Mouse (Mus musculus) limb, embryonic 13.5 days (tissue): ENCODE measurements around the gene Onecut1. TPM values are rescaled to one million over a fixed set of nuclear protein-coding genes. Genes with fewer than 3 reads are reported as not detected.

Experiments used
- ATAC-seq: fragments of 200-750 bp; cut with Nextera tagmentation; 2 replicates; pipeline ENCODE4 v1.8.0; 2017; ENCODE audit warnings: low read depth, moderate number of reproducible peaks, moderate TSS enrichment; ENCODE audit not compliant: low FRiP score
- H3K27ac ChIP-seq: fragments of 300-500 bp; sonication (generic); 2 replicates; pipeline ENCODE4 v1.5.1; 2015; ENCODE audit warnings: inconsistent platforms, mild to moderate bottlenecking, moderate library complexity
- H3K27me3 ChIP-seq: fragments of 300-500 bp; sonication (generic); 2 replicates; pipeline ENCODE4 v1.6.1; 2015; ENCODE audit warnings: mild to moderate bottlenecking, inconsistent platforms
- H3K36me3 ChIP-seq: fragments of 300-500 bp; sonication (generic); 2 replicates; pipeline ENCODE4 v1.6.1; 2015; ENCODE audit warnings: inconsistent platforms, mild to moderate bottlenecking, moderate library complexity
- H3K4me1 ChIP-seq: fragments of 300-500 bp; sonication (generic); 2 replicates; pipeline ENCODE4 v1.6.1; 2015; ENCODE audit warnings: inconsistent platforms
- H3K4me2 ChIP-seq: fragments of 300-500 bp; sonication (generic); replicated peaks from 2 replicates; pipeline ENCODE4 v1.6.1; 2015; ENCODE audit warnings: inconsistent platforms, mild to moderate bottlenecking, moderate library complexity
- H3K4me3 ChIP-seq: fragments of 300-500 bp; sonication (generic); 2 replicates; pipeline ENCODE4 v1.5.1; 2015; ENCODE audit warnings: moderate library complexity, mild to moderate bottlenecking, inconsistent platforms
- H3K9ac ChIP-seq: fragments of 300-500 bp; sonication (generic); 2 replicates; pipeline ENCODE4 v1.6.1; 2015; ENCODE audit warnings: mild to moderate bottlenecking, inconsistent platforms
- H3K9me3 ChIP-seq: fragments of 300-500 bp; sonication (generic); 2 replicates; pipeline ENCODE4 v1.6.1; 2016; ENCODE audit warnings: inconsistent platforms
- WGBS: fragments of 180-500 bp; shearing (Covaris S2); methylation state at CpG from one replicate; pipeline ENCODE4 v1.1.7; 2015; 5-methylcytosine and 5-hydroxymethylcytosine counted together
- polyA plus RNA-seq: library from polyadenylated mRNA; unstranded; fragments of >200 nt; fragmentation: Nextera tagmentation; extraction: Ambion mirVana; gene quantifications from 2 replicates; pipeline ENCODE4 v1.2.1, GENCODE M21; 2015

Gene Onecut1
- polyA plus RNA-seq, 1 experiment from 2014 or later: 0.04 TPM

- Histone ChIP-seq H3K36me3 (no peaks in the 10 kb centered on the region), H3K9me3 (no peaks in the 10 kb centered on the region), H3K27me3 (no peaks in the 10 kb centered on the region), H3K9ac (no peak overlapping the region), H3K4me3 (no peak overlapping the region), H3K4me2 (no peak overlapping the region), H3K27ac (no peak overlapping the region), H3K4me1 (no peaks in the 10 kb centered on the region)
- no peak for ATAC-seq
- 75% methylated on average over 2 of the region's 2 CpGs for WGBS
Observed at GRCm38 (mm10) chr9:74900141-74900540, 38.4 kb downstream of the Onecut1 start.

- Histone ChIP-seq H3K27ac (no peak overlapping the region), H3K4me2 (no peak overlapping the region), H3K4me3 (no peak overlapping the region), H3K36me3 (no peaks in the 10 kb centered on the region), H3K9me3 (no peaks in the 10 kb centered on the region), H3K27me3 (no peaks in the 10 kb centered on the region), H3K4me1 (no peaks in the 10 kb centered on the region), H3K9ac (no peak overlapping the region)
- ATAC-seq: peak; percentile 54
- 8% methylated on average over 7 of the region's 7 CpGs for WGBS
Observed at GRCm38 (mm10) chr9:74904866-74905508, 43.3 kb downstream of the Onecut1 start.

DNA sequence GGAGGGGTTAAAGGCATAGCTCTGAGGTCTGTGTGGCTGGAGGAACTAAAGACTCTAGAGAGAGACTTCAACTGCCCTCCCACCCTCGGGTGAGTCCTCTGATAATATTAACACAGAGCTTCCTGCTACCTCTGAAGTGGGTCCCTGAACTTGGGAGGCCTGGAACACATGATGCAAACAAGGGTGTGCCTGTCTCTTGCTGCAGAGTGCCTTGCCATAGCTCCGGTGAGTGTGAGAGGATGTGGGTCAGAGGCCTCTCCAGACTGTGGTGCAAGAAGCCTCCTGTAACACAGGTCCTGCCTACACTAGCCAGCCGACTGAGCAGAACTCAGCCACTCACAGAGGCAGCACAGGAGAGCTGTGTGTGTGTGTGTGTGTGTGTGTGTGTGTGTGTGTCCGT is 45.2 kb downstream of the Onecut1 start:
- no peaks in the 10 kb centered on the region for H3K27me3 ChIP-seq
- no peak overlapping the region for H3K4me3 ChIP-seq
- peaks cover 5% of the 10 kb centered on the region for H3K4me1 ChIP-seq
- H3K9me3 ChIP-seq: no peaks in the 10 kb centered on the region
- H3K4me2 ChIP-seq: no peak overlapping the region
- no peak overlapping the region; the same call in 1 of the 2 replicates for H3K9ac ChIP-seq
- no peak; the same call in 1 of the 2 replicates for ATAC-seq
- 40% methylated on average over 4 of the region's 4 CpGs for WGBS
- no peaks in the 10 kb centered on the region for H3K36me3 ChIP-seq
- H3K27ac ChIP-seq: no peak overlapping the region

GRCm38 (mm10) chr9:74909245-74909644 is 47.5 kb downstream of the Onecut1 start:
- Histone ChIP-seq H3K27me3 (no peaks in the 10 kb centered on the region), H3K9ac (no peak overlapping the region), H3K36me3 (no peaks in the 10 kb centered on the region), H3K4me1 (peaks cover 16% of the 10 kb centered on the region), H3K4me3 (no peak overlapping the region), H3K27ac (no peak overlapping the region), H3K4me2 (no peak overlapping the region), H3K9me3 (no peaks in the 10 kb centered on the region)
- 79% methylated on average over 15 of the region's 15 CpGs for WGBS
- no peak for ATAC-seq

GRCm38 (mm10) chr9:74910226-74910759 is 48.6 kb downstream of the Onecut1 start:
- Histone ChIP-seq H3K9me3 (no peaks in the 10 kb centered on the region), H3K4me2 (no peak overlapping the region), H3K27me3 (no peaks in the 10 kb centered on the region), H3K27ac (no peak overlapping the region), H3K4me3 (no peak overlapping the region), H3K9ac (no peak overlapping the region), H3K36me3 (no peaks in the 10 kb centered on the region), H3K4me1 (peaks cover 16% of the 10 kb centered on the region)
- ATAC-seq: no peak
- WGBS: 86% methylated on average over 6 of the region's 6 CpGs

- no peak overlapping the region for H3K9ac ChIP-seq
- H3K9me3 ChIP-seq: no peaks in the 10 kb centered on the region
- H3K4me3 ChIP-seq: no peak overlapping the region
- H3K4me2 ChIP-seq: no peak overlapping the region
- ATAC-seq: no peak
- H3K27ac ChIP-seq: no peak overlapping the region
- no peaks in the 10 kb centered on the region for H3K36me3 ChIP-seq
- WGBS: 75% methylated on average over 4 of the region's 4 CpGs
- no peaks in the 10 kb centered on the region for H3K27me3 ChIP-seq
- H3K4me1 ChIP-seq: peaks cover 16% of the 10 kb centered on the region
Observed at GRCm38 (mm10) chr9:74911430-74911829, 49.7 kb downstream of the Onecut1 start.

DNA sequence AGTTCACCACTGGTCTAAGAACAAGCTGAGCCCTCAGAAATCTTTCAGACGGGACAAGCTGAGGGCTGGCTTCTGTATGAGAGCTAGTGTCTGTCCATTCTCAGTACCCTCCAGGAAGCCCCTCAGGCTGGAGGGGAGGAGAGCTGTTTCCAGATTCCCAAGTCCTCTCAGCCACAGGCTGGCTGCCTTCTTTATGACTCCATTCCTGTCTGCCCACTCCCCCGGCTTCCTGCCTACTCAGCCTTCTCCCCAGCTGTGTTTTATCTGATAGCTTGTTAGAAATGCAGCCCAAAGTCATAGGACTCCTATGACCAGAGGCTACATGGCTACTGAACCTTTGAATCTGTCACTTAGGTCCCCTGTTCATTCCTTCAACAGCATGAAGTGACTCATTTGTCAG is 50.2 kb downstream of the Onecut1 start:
- WGBS: 15% methylated on average over 2 of the region's 2 CpGs
- H3K36me3 ChIP-seq: no peaks in the 10 kb centered on the region
- H3K4me1 ChIP-seq: peaks cover 16% of the 10 kb centered on the region
- H3K4me2 ChIP-seq: no peak overlapping the region
- no peaks in the 10 kb centered on the region for H3K9me3 ChIP-seq
- H3K27ac ChIP-seq: no peak overlapping the region
- no peak overlapping the region for H3K9ac ChIP-seq
- no peak for ATAC-seq
- H3K27me3 ChIP-seq: no peaks in the 10 kb centered on the region
- H3K4me3 ChIP-seq: no peak overlapping the region

- Histone ChIP-seq H3K27ac (no peak overlapping the region; the same call in 1 of the 2 replicates), H3K9me3 (peaks cover 5% of the 10 kb centered on the region; the same call in 1 of the 2 replicates), H3K9ac (no peak overlapping the region), H3K27me3 (no peaks in the 10 kb centered on the region), H3K36me3 (no peaks in the 10 kb centered on the region), H3K4me1 (peaks cover 16% of the 10 kb centered on the region), H3K4me2 (0 out of 2 replicates have a peak overlapping the region, but pooled peaks have one; percentile 4), H3K4me3 (no peak overlapping the region)
- ATAC-seq: 0 out of 2 replicates have a peak, but pooled peaks have one; percentile 48
- WGBS: 30% methylated on average over 19 of the region's 19 CpGs
Observed at GRCm38 (mm10) chr9:74912619-74913376, 51.1 kb downstream of the Onecut1 start.

DNA sequence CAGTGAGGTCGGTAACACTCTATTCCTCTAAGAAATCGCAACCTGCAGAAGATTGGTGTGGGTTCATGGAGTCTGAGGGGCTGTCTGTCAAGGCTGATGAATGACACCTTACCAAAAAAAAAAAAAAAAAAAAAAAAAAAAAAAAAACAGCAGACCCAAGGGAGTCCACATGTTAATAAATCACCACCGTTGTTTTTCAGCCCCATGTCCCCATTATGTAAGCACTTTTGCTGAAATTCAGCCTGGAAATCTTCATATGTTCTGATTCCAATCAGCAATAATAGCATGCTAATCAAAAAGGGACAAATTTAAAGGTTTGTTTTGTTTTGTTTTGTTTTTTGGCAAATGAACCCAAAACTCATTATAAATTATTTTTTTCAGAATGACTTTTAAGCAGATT is 53.9 kb downstream of the Onecut1 start:
- Histone ChIP-seq H3K27me3 (no peaks in the 10 kb centered on the region), H3K4me2 (no peak overlapping the region), H3K4me1 (peaks cover 16% of the 10 kb centered on the region), H3K27ac (no peak overlapping the region), H3K9me3 (peaks cover 5% of the 10 kb centered on the region; the same call in 1 of the 2 replicates), H3K9ac (no peak overlapping the region), H3K4me3 (no peak overlapping the region), H3K36me3 (no peaks in the 10 kb centered on the region)
- ATAC-seq: no peak
- WGBS: 85% methylated on average over 3 of the region's 3 CpGs

DNA sequence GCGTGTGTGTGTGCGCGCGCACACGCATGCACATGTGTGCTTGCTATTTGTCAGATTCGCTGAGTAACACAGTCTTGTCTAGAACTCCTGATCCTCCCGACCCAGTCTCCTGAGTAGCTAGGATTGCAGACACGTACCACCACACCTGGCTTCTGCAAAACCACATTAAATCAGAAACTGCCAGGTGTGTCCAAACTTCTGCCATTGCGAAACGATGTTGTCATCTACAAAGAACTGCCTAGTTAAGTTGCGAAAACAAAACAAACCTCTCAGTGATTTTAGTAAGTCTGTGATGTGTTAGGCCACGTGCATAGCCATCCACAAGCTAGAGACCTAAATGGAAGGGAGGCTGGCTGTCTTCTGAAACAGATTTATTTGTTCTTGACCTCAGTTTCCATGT is 58.7 kb downstream of the Onecut1 start:
- no peak for ATAC-seq

GRCm38 (mm10) chr9:74921422-74921821 is 59.7 kb downstream of the Onecut1 start:
- 18% methylated on average over 1 of the region's 1 CpGs for WGBS
- H3K4me1 ChIP-seq: peaks cover 4% of the 10 kb centered on the region; the same call in 1 of the 2 replicates

More for the DNA sequence above, 58.7 kb downstream of the Onecut1 start:
- Histone ChIP-seq H3K27me3 (no peaks in the 10 kb centered on the region), H3K36me3 (no peaks in the 10 kb centered on the region), H3K9ac (no peak overlapping the region), H3K27ac (no peak overlapping the region), H3K4me1 (peaks cover 2% of the 10 kb centered on the region; the same call in 1 of the 2 replicates), H3K9me3 (peaks cover 5% of the 10 kb centered on the region; the same call in 1 of the 2 replicates), H3K4me2 (no peak overlapping the region), H3K4me3 (no peak overlapping the region)
- WGBS: 86% methylated on average over 12 of the region's 12 CpGs

GRCm38 (mm10) chr9:74922884-74923283 is 61.2 kb downstream of the Onecut1 start:
- Histone ChIP-seq H3K9me3 (no peaks in the 10 kb centered on the region), H3K9ac (no peak overlapping the region), H3K27ac (no peak overlapping the region), H3K4me2 (no peak overlapping the region), H3K4me1 (peaks cover 4% of the 10 kb centered on the region; the same call in 1 of the 2 replicates), H3K36me3 (no peaks in the 10 kb centered on the region), H3K27me3 (no peaks in the 10 kb centered on the region), H3K4me3 (no peak overlapping the region)
- WGBS: 64% methylated on average over 3 of the region's 3 CpGs
- no peak for ATAC-seq

More at GRCm38 (mm10) chr9:74921422-74921821, 59.7 kb downstream of the Onecut1 start:
- no peak for ATAC-seq
- H3K36me3 ChIP-seq: no peaks in the 10 kb centered on the region
- no peaks in the 10 kb centered on the region for H3K27me3 ChIP-seq
- no peak overlapping the region for H3K9ac ChIP-seq
- H3K27ac ChIP-seq: no peak overlapping the region
- H3K4me3 ChIP-seq: no peak overlapping the region
- no peak overlapping the region for H3K4me2 ChIP-seq
- H3K9me3 ChIP-seq: peaks cover 5% of the 10 kb centered on the region; the same call in 1 of the 2 replicates
